ENCODE assay signal across 14 mouse cellular contexts in the genomic region with DNA sequence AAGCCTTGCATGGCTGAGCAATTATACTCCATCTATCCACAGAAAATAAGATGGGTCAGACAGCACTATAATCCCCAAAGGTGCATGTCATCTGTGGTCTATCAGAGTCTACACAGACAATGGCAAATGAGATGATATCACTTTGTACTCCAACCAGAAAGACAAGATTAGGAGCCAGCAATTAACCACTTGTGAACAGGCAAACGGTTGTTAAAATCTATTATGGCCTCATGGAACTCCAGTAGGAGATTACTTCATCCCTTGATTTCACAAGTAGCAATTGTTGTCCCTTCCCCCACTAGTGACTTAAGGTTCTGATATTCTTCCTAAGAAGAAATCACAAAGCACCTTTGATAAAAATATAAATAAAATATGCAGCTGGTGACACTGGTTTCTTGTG.
DNase-seq lines count a peak whose midpoint lies in the region.
"Had no signal": no experiment of that assay in that cellular context is flagged by ENCODE, and none has a peak within 500 bp of the region (broad histone marks: within the 10 kb centered on the region; RNA-seq: fewer than 3 reads in every experiment).

No protein-coding gene starts in this region.

- DNase-seq in 416B (ENCODE audit: low read depth), result peak; percentile 9
- DNase-seq in adipocyte (ENCODE audit: low spot score), result peak; percentile 22
- DNase-seq in gonadal fat pad, adult 2 months (ENCODE audit: low read depth), result peak; percentile 89
- DNase-seq in embryo, embryonic 10.5 days (ENCODE audit: low spot score), result no peak
- DNase-seq in layer of hippocampus, postnatal 25 days (ENCODE audit: extremely low spot score in 1 of 2, low spot score in 1 of 2), result no peak
- DNase-seq: adrenal gland, adult 2 months; adrenal gland, postnatal 10 days; adrenal gland, postnatal 25 days; cerebellum, adult 11 months; cerebellum, adult 18-20 months; cerebellum, adult 8-10 months; cerebellum, adult 9-11 months; cerebellum, postnatal 14 days; cerebellum, postnatal 36 days had no signal

Comparison
In these comparisons a context has a peak if more than half of its experiments do, and no peak if none do; other contexts are left out.
1. DNase-seq: peak in 416B (single experiment), adipocyte (single experiment) and gonadal fat pad, adult 2 months (single experiment); none in embryo, embryonic 10.5 days (single experiment) and layer of hippocampus, postnatal 25 days (0 of 2).